Mouse (Mus musculus): ENCODE results near the gene Iqgap3. TPM values are rescaled to one million over a fixed set of nuclear protein-coding genes. Genes with fewer than 3 reads are reported as not detected.
A peak's percentile ranks its signal among the peaks of the same experiment; 100 is the strongest.

The Iqgap3 gene
- polyA plus RNA-seq, 1 experiment = 3.3 TPM

DNA sequence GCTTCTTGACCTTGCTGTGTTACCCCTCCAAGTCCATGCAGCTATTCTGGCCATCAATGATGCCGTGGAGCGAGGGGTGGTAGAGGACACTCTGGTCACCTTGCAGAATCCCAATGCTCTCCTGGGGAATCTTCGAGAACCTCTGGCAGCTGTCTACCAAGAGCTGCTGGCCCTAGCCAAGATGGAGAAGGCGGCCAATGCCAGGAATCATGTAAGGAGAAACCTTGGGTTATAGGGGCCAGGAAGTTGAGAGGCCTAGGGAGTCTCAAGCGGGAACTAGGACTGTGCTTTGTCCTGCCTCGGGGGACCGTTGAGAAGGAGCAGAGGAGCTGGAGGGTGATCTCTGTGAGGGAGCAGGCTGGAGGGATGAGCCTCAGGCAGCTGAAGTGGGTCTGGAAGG, 8.3 kb downstream of the Iqgap3 start:
- Histone ChIP-seq H3K4me1 (peaks cover 10% of the 10 kb centered on the region), H3K9me3 (no peaks in the 10 kb centered on the region), H3K36me3 (replicated peaks; ENCODE audit: low read length) (peaks cover 77% of the 10 kb centered on the region), H3K27me3 (replicated peaks) (no peaks in the 10 kb centered on the region), H3K4me3 (replicated peaks) (no peak overlapping the region)
- TF ChIP-seq GATA1 (IDR thresholded peaks at IDR 0.05; ENCODE audit: borderline replicate concordance, low read length) = no peak
- TF ChIP-seq FLI1 (IDR thresholded peaks at IDR 0.05; ENCODE audit: low read length) = no peak

- no peak for TF ChIP-seq GATA1 (IDR thresholded peaks at IDR 0.05; ENCODE audit: borderline replicate concordance, low read length)
- TF ChIP-seq FLI1 (IDR thresholded peaks at IDR 0.05; ENCODE audit: low read length) = no peak
Measured at GRCm38 (mm10) chr3:88090616-88091015, 8.8 kb downstream of the Iqgap3 start.

DNA sequence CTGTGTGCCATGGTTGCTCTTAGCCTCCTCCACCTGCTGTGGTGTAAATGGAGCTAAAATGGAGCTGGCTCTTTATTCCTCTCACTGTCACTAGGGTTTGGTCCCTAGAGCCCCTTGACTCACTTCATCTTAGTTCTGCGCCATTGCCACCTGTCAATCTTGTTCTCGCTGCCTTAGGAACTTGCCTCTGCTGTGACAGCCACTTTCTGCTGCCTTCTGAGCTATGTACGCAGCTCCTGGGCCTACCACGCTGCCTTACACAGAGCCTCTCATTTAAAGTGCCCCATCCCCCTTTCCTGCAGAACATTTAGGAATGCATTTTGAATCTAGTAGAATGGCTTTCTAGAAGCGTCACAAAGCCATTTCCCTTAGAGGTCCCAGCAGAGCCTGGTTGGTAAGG, 12.4 kb downstream of the Iqgap3 start:
- Histone ChIP-seq H3K9me3 (no peaks in the 10 kb centered on the region), H3K4me1 (peaks cover 26% of the 10 kb centered on the region), H3K27me3 (replicated peaks) (no peaks in the 10 kb centered on the region), H3K36me3 (replicated peaks; ENCODE audit: low read length) (peaks cover 79% of the 10 kb centered on the region), H3K4me3 (replicated peaks) (no peak overlapping the region)
- TF ChIP-seq FLI1 (IDR thresholded peaks at IDR 0.05; ENCODE audit: low read length) = no peak
- TF ChIP-seq GATA1 (IDR thresholded peaks at IDR 0.05; ENCODE audit: borderline replicate concordance, low read length) = no peak

More at GRCm38 (mm10) chr3:88090616-88091015, 8.8 kb downstream of the Iqgap3 start:
- H3K36me3 ChIP-seq (replicated peaks; ENCODE audit: low read length) = peaks cover 79% of the 10 kb centered on the region
- H3K4me1 ChIP-seq = peaks cover 10% of the 10 kb centered on the region
- H3K4me3 ChIP-seq (replicated peaks) = no peak overlapping the region
- no peaks in the 10 kb centered on the region for H3K9me3 ChIP-seq
- no peaks in the 10 kb centered on the region for H3K27me3 ChIP-seq (replicated peaks)

GRCm38 (mm10) chr3:88097666-88098065, 15.9 kb downstream of the Iqgap3 start:
- H3K9me3 ChIP-seq = no peaks in the 10 kb centered on the region
- peak overlapping the region; percentile 17 for H3K4me3 ChIP-seq (replicated peaks)
- TF ChIP-seq GATA1 (IDR thresholded peaks at IDR 0.05; ENCODE audit: borderline replicate concordance, low read length) (no peak), FLI1 (IDR thresholded peaks at IDR 0.05; ENCODE audit: low read length) (no peak)
- H3K27me3 ChIP-seq (replicated peaks) = no peaks in the 10 kb centered on the region
- H3K36me3 ChIP-seq (replicated peaks; ENCODE audit: low read length) = peaks cover 75% of the 10 kb centered on the region
- H3K4me1 ChIP-seq = peaks cover 49% of the 10 kb centered on the region

GRCm38 (mm10) chr3:88100251-88100650, 18.5 kb downstream of the Iqgap3 start:
- TF ChIP-seq FLI1 (IDR thresholded peaks at IDR 0.05; ENCODE audit: low read length) (no peak), GATA1 (IDR thresholded peaks at IDR 0.05; ENCODE audit: borderline replicate concordance, low read length) (no peak)
- Histone ChIP-seq H3K4me3 (replicated peaks) (no peak overlapping the region), H3K36me3 (replicated peaks; ENCODE audit: low read length) (peaks cover 74% of the 10 kb centered on the region), H3K9me3 (no peaks in the 10 kb centered on the region), H3K4me1 (peaks cover 45% of the 10 kb centered on the region), H3K27me3 (replicated peaks) (no peaks in the 10 kb centered on the region)

- Histone ChIP-seq H3K9me3 (no peaks in the 10 kb centered on the region), H3K4me3 (replicated peaks) (no peak overlapping the region), H3K27me3 (replicated peaks) (no peaks in the 10 kb centered on the region), H3K36me3 (replicated peaks; ENCODE audit: low read length) (peaks cover 83% of the 10 kb centered on the region), H3K4me1 (peaks cover 46% of the 10 kb centered on the region)
- TF ChIP-seq FLI1 (IDR thresholded peaks at IDR 0.05; ENCODE audit: low read length) = no peak
- no peak for TF ChIP-seq GATA1 (IDR thresholded peaks at IDR 0.05; ENCODE audit: borderline replicate concordance, low read length)
Measured at GRCm38 (mm10) chr3:88101736-88102135, 20.0 kb downstream of the Iqgap3 start.

GRCm38 (mm10) chr3:88102196-88102595, 20.4 kb downstream of the Iqgap3 start:
- H3K4me3 ChIP-seq (replicated peaks) = no peak overlapping the region
- H3K36me3 ChIP-seq (replicated peaks; ENCODE audit: low read length) = peaks cover 82% of the 10 kb centered on the region
- TF ChIP-seq FLI1 (IDR thresholded peaks at IDR 0.05; ENCODE audit: low read length) (no peak), GATA1 (IDR thresholded peaks at IDR 0.05; ENCODE audit: borderline replicate concordance, low read length) (no peak)
- no peaks in the 10 kb centered on the region for H3K27me3 ChIP-seq (replicated peaks)
- H3K4me1 ChIP-seq = peaks cover 42% of the 10 kb centered on the region
- H3K9me3 ChIP-seq = no peaks in the 10 kb centered on the region

GRCm38 (mm10) chr3:88102611-88103010, 20.8 kb downstream of the Iqgap3 start:
- TF ChIP-seq FLI1 (IDR thresholded peaks at IDR 0.05; ENCODE audit: low read length) (no peak), GATA1 (IDR thresholded peaks at IDR 0.05; ENCODE audit: borderline replicate concordance, low read length) (no peak)
- Histone ChIP-seq H3K36me3 (replicated peaks; ENCODE audit: low read length) (peaks cover 82% of the 10 kb centered on the region), H3K4me1 (peaks cover 38% of the 10 kb centered on the region), H3K9me3 (no peaks in the 10 kb centered on the region), H3K4me3 (replicated peaks) (no peak overlapping the region), H3K27me3 (replicated peaks) (no peaks in the 10 kb centered on the region)

- peaks cover 86% of the 10 kb centered on the region for H3K36me3 ChIP-seq (replicated peaks; ENCODE audit: low read length)
- H3K27me3 ChIP-seq (replicated peaks) = no peaks in the 10 kb centered on the region
- H3K4me3 ChIP-seq (replicated peaks) = no peak overlapping the region
- TF ChIP-seq FLI1 (IDR thresholded peaks at IDR 0.05; ENCODE audit: low read length) = no peak
- no peak for TF ChIP-seq GATA1 (IDR thresholded peaks at IDR 0.05; ENCODE audit: borderline replicate concordance, low read length)
- peaks cover 22% of the 10 kb centered on the region for H3K4me1 ChIP-seq
- H3K9me3 ChIP-seq = no peaks in the 10 kb centered on the region
Measured at GRCm38 (mm10) chr3:88106126-88106525, 24.4 kb downstream of the Iqgap3 start.

DNA sequence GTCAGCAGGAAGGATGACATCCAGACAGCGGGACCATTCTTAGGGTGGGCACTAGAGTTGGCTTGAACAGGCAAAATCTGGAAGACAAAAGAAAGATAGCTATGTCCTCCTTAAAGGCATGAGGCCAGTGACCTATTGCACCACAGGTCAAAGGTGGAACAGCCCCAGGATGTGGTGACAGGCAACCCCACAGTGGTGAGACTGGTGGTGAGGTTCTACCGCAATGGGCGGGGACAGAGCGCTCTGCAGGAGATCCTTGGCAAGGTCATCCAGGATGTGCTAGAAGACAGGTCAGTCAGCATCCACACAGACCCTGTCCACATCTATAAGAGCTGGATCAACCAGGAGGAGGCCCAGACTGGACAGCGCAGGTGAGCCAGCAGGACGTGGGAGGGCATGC, 27.4 kb downstream of the Iqgap3 start:
- TF ChIP-seq FLI1 (IDR thresholded peaks at IDR 0.05; ENCODE audit: low read length) (no peak), GATA1 (IDR thresholded peaks at IDR 0.05; ENCODE audit: borderline replicate concordance, low read length) (no peak)
- H3K9me3 ChIP-seq = no peaks in the 10 kb centered on the region
- no peak overlapping the region for H3K4me3 ChIP-seq (replicated peaks)
- H3K4me1 ChIP-seq = peaks cover 6% of the 10 kb centered on the region; the same call in 1 of the 2 replicates
- no peaks in the 10 kb centered on the region for H3K27me3 ChIP-seq (replicated peaks)
- peaks cover 87% of the 10 kb centered on the region for H3K36me3 ChIP-seq (replicated peaks; ENCODE audit: low read length)

- TF ChIP-seq GATA1 (IDR thresholded peaks at IDR 0.05; ENCODE audit: borderline replicate concordance, low read length) (no peak), FLI1 (IDR thresholded peaks at IDR 0.05; ENCODE audit: low read length) (no peak)
- H3K4me1 ChIP-seq = no peaks in the 10 kb centered on the region
- no peaks in the 10 kb centered on the region for H3K9me3 ChIP-seq
- H3K4me3 ChIP-seq (replicated peaks) = no peak overlapping the region
- peaks cover 86% of the 10 kb centered on the region for H3K36me3 ChIP-seq (replicated peaks; ENCODE audit: low read length)
- peaks cover 1% of the 10 kb centered on the region for H3K27me3 ChIP-seq (replicated peaks)
Measured at GRCm38 (mm10) chr3:88114396-88114795, 32.6 kb downstream of the Iqgap3 start.
